Mouse (Mus musculus) kidney, embryonic 16.5 days (tissue): ENCODE measurements around the gene Cyp3a11. TPM values are rescaled to one million over a fixed set of nuclear protein-coding genes. Genes with fewer than 3 reads are reported as not detected.
"Not testable (repeated sequence)": the region's sequence is repeated elsewhere in the genome, so short reads cannot be mapped to it uniquely, and the experiment has no call there.

ENCODE experiments used
- ATAC-seq: fragments of 200-750 bp; cut with Nextera tagmentation; 2 replicates; pipeline ENCODE4 v1.8.0; 2017; ENCODE audit warnings: moderate TSS enrichment; ENCODE audit not compliant: low FRiP score, low TSS enrichment
- H3K27ac ChIP-seq: fragments of 300-500 bp; sonication (generic); 2 replicates; pipeline ENCODE4 v1.5.1; 2014; ENCODE audit warnings: low read length
- H3K27me3 ChIP-seq: fragments of 300-500 bp; sonication (generic); 2 replicates; pipeline ENCODE4 v1.6.1; 2014; ENCODE audit warnings: low read length, control low read depth, mixed read lengths; ENCODE audit not compliant: insufficient read depth
- H3K36me3 ChIP-seq: fragments of 300-500 bp; sonication (generic); 2 replicates; pipeline ENCODE4 v1.6.1; 2014; ENCODE audit warnings: low read length, control low read depth, mixed read lengths; ENCODE audit not compliant: insufficient read depth
- H3K4me1 ChIP-seq: fragments of 300-500 bp; sonication (generic); 2 replicates; pipeline ENCODE4 v1.6.1; 2014; ENCODE audit warnings: low read length, control low read depth, mixed read lengths; ENCODE audit not compliant: insufficient read depth
- H3K4me2 ChIP-seq: fragments of 300-500 bp; sonication (generic); replicated peaks from 2 replicates; pipeline ENCODE4 v1.6.1; 2014; ENCODE audit warnings: low read depth, low read length
- H3K4me3 ChIP-seq: fragments of 300-500 bp; sonication (generic); 2 replicates; pipeline ENCODE4 v1.5.1; 2014; ENCODE audit warnings: mild to moderate bottlenecking, low read length
- H3K9ac ChIP-seq: fragments of 300-500 bp; sonication (generic); replicated peaks from 2 replicates; pipeline ENCODE4 v1.6.1; 2014; ENCODE audit warnings: low read length
- H3K9me3 ChIP-seq: fragments of 300-500 bp; sonication (generic); 2 replicates; pipeline ENCODE4 v1.6.1; 2016; ENCODE audit warnings: low read length, control low read depth
- WGBS: fragments of 180-500 bp; shearing (Covaris S2); extraction: QIAGEN DNeasy Blood & Tissue Kit; methylation state at CpG from one replicate; pipeline ENCODE4 v1.1.7; 2014; 5-methylcytosine and 5-hydroxymethylcytosine counted together
- polyA plus RNA-seq: library from polyadenylated mRNA; unstranded; fragments of >200 nt; fragmentation: Nextera tagmentation; extraction: Ambion mirVana; gene quantifications from 2 replicates; pipeline ENCODE4 v1.2.1, GENCODE M21; 2015

Cyp3a11 gene
- polyA plus RNA-seq, 1 experiment from 2014 or later, result 0.17 TPM

GRCm38 (mm10) chr5:145805796-145806195 lies 74.0 kb downstream of the Cyp3a11 start, which contains the start of gene Cyp3a44:
Gene Cyp3a44, minus strand, starts transcription at chr5:145805874.
- H3K27me3 ChIP-seq, H3K27ac ChIP-seq, ATAC-seq, H3K4me2 ChIP-seq, H3K36me3 ChIP-seq, H3K9ac ChIP-seq, H3K4me1 ChIP-seq, H3K9me3 ChIP-seq, H3K4me3 ChIP-seq: not testable (repeated sequence)
- 70% methylated on average over 2 of the region's 2 CpGs for WGBS

Other genes starting within 250 kb of the Cyp3a11 start
- not detected in 2 replicates for gene Cyp3a41a, start 159.8 kb downstream of the Cyp3a11 start, polyA plus RNA-seq
- not detected in 2 replicates for gene Cyp3a44, start 74.1 kb downstream of the Cyp3a11 start, polyA plus RNA-seq
- not detected in 2 replicates for gene Cyp3a25, start 129.7 kb upstream of the Cyp3a11 start, polyA plus RNA-seq
- not detected in 2 replicates for gene Cyp3a59, start 199.3 kb upstream of the Cyp3a11 start, polyA plus RNA-seq